Mouse (Mus musculus): ENCODE measurements around the gene Clrn1. TPM values are rescaled to one million over a fixed set of nuclear protein-coding genes. Genes with fewer than 3 reads are reported as not detected.

Gene Clrn1
- polyA plus RNA-seq (2015; fragmentation: Nextera tagmentation; extraction: Ambion mirVana) = 0.15 and 1.3 TPM in 2 replicates

DNA sequence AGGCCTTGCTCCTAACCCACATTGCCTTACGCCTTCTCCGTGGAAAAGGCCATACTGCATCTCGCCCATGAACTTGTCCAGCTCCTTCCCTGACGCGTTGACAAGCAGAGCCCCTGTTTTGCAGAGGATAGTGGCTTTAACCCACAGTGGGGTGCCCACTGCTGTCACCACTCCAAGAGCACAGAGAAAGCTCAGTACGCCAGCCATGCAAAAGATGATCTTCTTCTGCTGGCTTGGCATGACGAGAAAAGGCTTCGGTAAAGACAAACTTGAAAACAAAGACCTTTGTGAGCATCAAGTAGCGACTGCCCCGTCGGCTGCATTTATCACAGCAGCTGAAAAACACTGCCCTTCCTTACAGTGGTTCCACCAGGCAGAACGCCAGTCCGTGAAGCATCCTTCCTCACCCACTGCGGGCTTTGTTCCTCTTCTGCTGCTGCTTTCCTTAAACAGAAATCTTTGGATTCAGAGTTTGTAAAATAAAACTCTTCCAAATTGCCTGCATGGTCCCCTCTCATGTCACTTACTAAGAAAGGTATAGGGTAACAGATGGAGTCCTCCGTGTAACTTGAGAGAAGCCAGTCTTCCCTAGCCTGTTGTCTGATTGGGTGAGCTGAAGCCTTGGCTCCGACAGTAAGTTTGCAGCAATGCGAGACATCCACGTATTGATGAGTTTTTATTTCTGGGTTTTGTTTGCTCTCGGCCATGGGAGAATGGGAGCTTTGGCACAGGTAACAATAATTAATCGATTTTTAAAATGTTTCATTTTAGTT lies at the start of gene Clrn1:
Gene Clrn1 (minus strand): TSS at position 540 of the 773 bp plus-strand sequence.
- no peak for ATAC-seq (replicated peaks; ENCODE audit: insufficient number of reproducible peaks, insufficient read depth, low FRiP score, low read depth)
- no peak within 1 kb of the TSS for H3K4me3 ChIP-seq
- WGBS = 63% methylated on average over 20 of the region's 20 CpGs
- peaks cover 4% of the 10 kb centered on the region; the same call in 1 of the 2 replicates for H3K4me1 ChIP-seq (replicated peaks)
- H3K9me3 ChIP-seq (replicated peaks) = no peaks in the 10 kb centered on the region
- H3K27me3 ChIP-seq = no peaks in the 10 kb centered on the region
- no peak within 1 kb of the TSS for H3K27ac ChIP-seq
- H3K36me3 ChIP-seq = no peaks in the 10 kb centered on the region
- H3K4me2 ChIP-seq = no peak within 1 kb of the TSS
- H3K9ac ChIP-seq = no peak within 1 kb of the TSS

DNA sequence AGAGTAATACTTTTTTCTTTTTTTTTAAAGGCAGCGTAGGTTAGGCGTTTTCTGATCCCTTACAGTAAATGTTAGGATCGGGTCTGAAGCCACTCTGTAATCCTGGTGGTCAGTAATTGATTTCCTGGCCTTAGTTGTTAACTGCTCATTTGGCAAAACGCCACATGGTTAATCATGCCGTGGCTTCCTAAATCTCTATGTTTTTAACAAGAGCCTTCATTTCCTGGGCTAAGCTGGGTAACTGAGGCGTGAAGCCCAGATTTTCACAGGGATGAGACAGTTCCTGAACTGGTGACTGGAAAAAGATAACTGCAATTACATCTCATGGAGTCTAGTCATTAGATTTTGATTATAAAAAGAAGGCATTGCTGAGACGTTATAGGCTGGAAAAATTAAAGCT lies 38.9 kb upstream of the Clrn1 start:
- no peaks in the 10 kb centered on the region for H3K27me3 ChIP-seq
- no peak overlapping the region for H3K4me3 ChIP-seq
- H3K4me1 ChIP-seq (replicated peaks) = no peaks in the 10 kb centered on the region
- no peaks in the 10 kb centered on the region for H3K9me3 ChIP-seq (replicated peaks)
- H3K36me3 ChIP-seq = no peaks in the 10 kb centered on the region
- ATAC-seq (replicated peaks; ENCODE audit: insufficient number of reproducible peaks, insufficient read depth, low FRiP score, low read depth) = no peak
- no peak overlapping the region for H3K4me2 ChIP-seq
- 65% methylated on average over 7 of the region's 7 CpGs for WGBS
- no peak overlapping the region for H3K9ac ChIP-seq
- H3K27ac ChIP-seq = no peak overlapping the region

DNA sequence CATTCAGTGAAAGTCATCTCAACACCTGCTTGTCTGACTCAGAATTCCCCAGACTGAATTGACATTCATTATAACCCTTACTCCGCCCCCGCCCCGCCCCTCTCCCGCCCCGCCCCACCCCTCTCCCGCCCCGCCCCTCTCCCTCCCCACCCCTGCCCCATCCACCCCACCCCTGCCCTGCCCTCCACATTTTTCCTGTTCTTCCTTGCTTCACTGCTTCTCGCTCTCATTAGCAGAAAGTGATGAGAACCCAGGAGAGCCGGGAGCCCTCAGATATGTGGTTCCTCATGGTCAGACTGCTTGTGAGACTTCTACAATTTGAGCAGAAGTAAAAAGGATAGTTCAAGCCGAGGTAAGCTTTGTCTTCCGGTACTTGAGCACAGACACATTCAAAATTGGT lies 38.0 kb upstream of the Clrn1 start:
- H3K4me1 ChIP-seq (replicated peaks) = no peaks in the 10 kb centered on the region
- 61% methylated on average over 9 of the region's 11 CpGs for WGBS
- H3K27ac ChIP-seq = no peak overlapping the region
- H3K9ac ChIP-seq = no peak overlapping the region
- H3K27me3 ChIP-seq = no peaks in the 10 kb centered on the region
- H3K4me2 ChIP-seq = no peak overlapping the region
- no peaks in the 10 kb centered on the region for H3K9me3 ChIP-seq (replicated peaks)
- no peak for ATAC-seq (replicated peaks; ENCODE audit: insufficient number of reproducible peaks, insufficient read depth, low FRiP score, low read depth)
- no peak overlapping the region for H3K4me3 ChIP-seq
- no peaks in the 10 kb centered on the region for H3K36me3 ChIP-seq

GRCm38 (mm10) chr3:58922636-58923035 lies 37.5 kb upstream of the Clrn1 start:
- no peaks in the 10 kb centered on the region for H3K27me3 ChIP-seq
- H3K9ac ChIP-seq = no peak overlapping the region
- no peak overlapping the region for H3K27ac ChIP-seq
- H3K4me2 ChIP-seq = no peak overlapping the region
- no peaks in the 10 kb centered on the region for H3K36me3 ChIP-seq
- no peaks in the 10 kb centered on the region for H3K9me3 ChIP-seq (replicated peaks)
- no peaks in the 10 kb centered on the region for H3K4me1 ChIP-seq (replicated peaks)
- no peak overlapping the region for H3K4me3 ChIP-seq
- no peak for ATAC-seq (replicated peaks; ENCODE audit: insufficient number of reproducible peaks, insufficient read depth, low FRiP score, low read depth)
- WGBS = 81% methylated on average over 7 of the region's 7 CpGs

- no peaks in the 10 kb centered on the region for H3K9me3 ChIP-seq (replicated peaks)
- no peaks in the 10 kb centered on the region for H3K36me3 ChIP-seq
- WGBS = 66% methylated on average over 5 of the region's 5 CpGs
- ATAC-seq (replicated peaks; ENCODE audit: insufficient number of reproducible peaks, insufficient read depth, low FRiP score, low read depth) = no peak
- H3K4me3 ChIP-seq = no peak overlapping the region
- H3K27me3 ChIP-seq = no peaks in the 10 kb centered on the region
- H3K27ac ChIP-seq = no peak overlapping the region
- H3K4me2 ChIP-seq = no peak overlapping the region
- no peaks in the 10 kb centered on the region for H3K4me1 ChIP-seq (replicated peaks)
- H3K9ac ChIP-seq = no peak overlapping the region
Observed at GRCm38 (mm10) chr3:58921316-58921715, 36.2 kb upstream of the Clrn1 start.

GRCm38 (mm10) chr3:58904656-58905055 lies 19.5 kb upstream of the Clrn1 start:
- no peak overlapping the region for H3K4me2 ChIP-seq
- no peaks in the 10 kb centered on the region for H3K4me1 ChIP-seq (replicated peaks)
- no peaks in the 10 kb centered on the region for H3K36me3 ChIP-seq
- H3K9me3 ChIP-seq (replicated peaks) = no peaks in the 10 kb centered on the region
- H3K27me3 ChIP-seq = no peaks in the 10 kb centered on the region
- no peak for ATAC-seq (replicated peaks; ENCODE audit: insufficient number of reproducible peaks, insufficient read depth, low FRiP score, low read depth)
- H3K27ac ChIP-seq = no peak overlapping the region
- H3K4me3 ChIP-seq = no peak overlapping the region
- no peak overlapping the region for H3K9ac ChIP-seq
- 86% methylated on average over 2 of the region's 2 CpGs for WGBS

DNA sequence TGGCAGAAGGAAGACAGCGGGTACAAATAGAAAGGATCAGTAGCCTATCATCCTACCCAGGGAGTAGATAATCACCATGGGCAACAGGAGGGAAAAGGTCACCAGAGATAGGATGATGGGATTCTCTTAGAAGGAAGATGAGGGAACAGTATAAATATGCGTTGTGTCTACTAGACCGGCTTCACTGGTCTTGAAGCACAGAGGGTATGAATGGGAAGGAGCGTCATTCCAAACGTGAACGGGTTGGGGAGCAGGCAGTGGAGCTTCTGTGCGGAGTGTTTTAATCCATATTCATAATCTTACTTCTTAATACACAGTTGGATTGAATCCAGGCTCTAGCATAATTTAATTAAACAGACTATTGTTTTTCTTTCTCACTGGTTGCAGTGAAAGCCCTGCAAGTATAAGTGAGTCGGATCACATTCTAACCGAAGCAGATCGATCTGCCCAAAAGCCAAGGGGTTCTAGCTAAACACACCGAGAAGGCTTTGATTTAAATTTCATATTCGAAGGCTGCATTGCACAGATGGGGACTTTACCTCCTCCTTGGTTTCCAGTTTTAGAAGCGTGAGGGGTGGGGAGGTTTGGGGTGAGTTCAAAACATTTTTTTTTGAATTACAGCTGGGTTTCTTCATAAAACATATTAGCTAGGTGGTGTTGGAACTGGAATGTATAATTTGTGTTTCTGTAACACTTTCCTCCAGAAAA lies 17.1 kb upstream of the Clrn1 start:
- H3K36me3 ChIP-seq = no peaks in the 10 kb centered on the region
- no peak overlapping the region for H3K4me2 ChIP-seq
- WGBS = 77% methylated on average over 13 of the region's 13 CpGs
- no peak overlapping the region for H3K4me3 ChIP-seq
- H3K27ac ChIP-seq = no peak overlapping the region
- no peaks in the 10 kb centered on the region for H3K27me3 ChIP-seq
- no peaks in the 10 kb centered on the region for H3K9me3 ChIP-seq (replicated peaks)
- no peaks in the 10 kb centered on the region for H3K4me1 ChIP-seq (replicated peaks)
- H3K9ac ChIP-seq = no peak overlapping the region
- ATAC-seq (replicated peaks; ENCODE audit: insufficient number of reproducible peaks, insufficient read depth, low FRiP score, low read depth) = no peak

- 88% methylated on average over 5 of the region's 5 CpGs for WGBS
- Histone ChIP-seq H3K27ac (no peak overlapping the region), H3K4me1 (replicated peaks) (no peaks in the 10 kb centered on the region), H3K9ac (no peak overlapping the region), H3K9me3 (replicated peaks) (no peaks in the 10 kb centered on the region), H3K4me3 (no peak overlapping the region), H3K36me3 (no peaks in the 10 kb centered on the region), H3K27me3 (no peaks in the 10 kb centered on the region), H3K4me2 (no peak overlapping the region)
- ATAC-seq (replicated peaks; ENCODE audit: insufficient number of reproducible peaks, insufficient read depth, low FRiP score, low read depth) = no peak
Observed at GRCm38 (mm10) chr3:58895131-58895530, 10.0 kb upstream of the Clrn1 start.

DNA sequence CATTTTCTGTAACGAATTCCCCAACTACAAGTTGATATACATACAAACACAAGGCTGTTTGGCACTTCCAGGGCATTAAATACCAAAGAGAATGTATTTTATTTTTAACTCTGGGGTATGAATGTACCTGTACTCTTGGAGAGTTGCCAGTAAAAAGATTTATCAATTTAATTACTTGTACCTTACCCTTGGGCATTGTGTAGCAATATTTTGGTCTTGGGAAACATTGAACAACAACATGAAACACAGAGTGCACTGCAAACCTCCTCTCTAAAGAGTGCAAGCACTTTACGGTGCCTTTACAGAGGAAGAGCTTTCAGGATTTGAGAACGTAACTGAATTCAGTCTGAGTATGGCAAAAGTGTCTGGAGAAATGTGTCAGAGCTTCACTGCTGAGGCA lies 9.4 kb upstream of the Clrn1 start:
- H3K36me3 ChIP-seq = no peaks in the 10 kb centered on the region
- no peaks in the 10 kb centered on the region for H3K27me3 ChIP-seq
- H3K9ac ChIP-seq = no peak overlapping the region
- ATAC-seq (replicated peaks; ENCODE audit: insufficient number of reproducible peaks, insufficient read depth, low FRiP score, low read depth) = no peak
- H3K27ac ChIP-seq = no peak overlapping the region
- no peaks in the 10 kb centered on the region for H3K4me1 ChIP-seq (replicated peaks)
- H3K9me3 ChIP-seq (replicated peaks) = no peaks in the 10 kb centered on the region
- WGBS = 72% methylated on average over 3 of the region's 3 CpGs
- H3K4me3 ChIP-seq = no peak overlapping the region
- H3K4me2 ChIP-seq = no peak overlapping the region

DNA sequence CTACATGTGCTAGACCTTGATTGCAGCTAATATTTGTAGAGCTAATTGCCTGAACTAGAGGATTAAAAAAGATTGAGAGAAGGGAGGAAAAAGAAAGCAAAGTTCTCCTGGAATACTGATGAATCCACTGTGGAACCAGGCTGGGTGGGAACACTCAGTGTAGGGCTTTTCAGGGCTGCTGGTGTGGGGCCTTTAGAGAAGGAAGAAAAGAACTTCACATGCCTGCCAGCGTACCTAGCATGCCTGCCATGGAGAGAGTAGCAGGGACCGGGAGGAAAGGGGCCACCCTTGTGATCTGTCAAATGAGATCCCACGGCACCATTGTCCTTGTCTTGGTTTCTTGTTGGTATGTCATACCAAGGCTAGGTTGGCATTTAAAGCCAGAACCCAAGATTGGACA lies 4.5 kb upstream of the Clrn1 start:
- H3K36me3 ChIP-seq = no peaks in the 10 kb centered on the region
- no peak overlapping the region for H3K4me2 ChIP-seq
- H3K4me1 ChIP-seq (replicated peaks) = no peaks in the 10 kb centered on the region
- no peaks in the 10 kb centered on the region for H3K27me3 ChIP-seq
- 50% methylated on average over 3 of the region's 3 CpGs for WGBS
- no peak overlapping the region for H3K27ac ChIP-seq
- H3K4me3 ChIP-seq = no peak overlapping the region
- no peak overlapping the region for H3K9ac ChIP-seq
- ATAC-seq (replicated peaks; ENCODE audit: insufficient number of reproducible peaks, insufficient read depth, low FRiP score, low read depth) = no peak
- H3K9me3 ChIP-seq (replicated peaks) = no peaks in the 10 kb centered on the region

DNA sequence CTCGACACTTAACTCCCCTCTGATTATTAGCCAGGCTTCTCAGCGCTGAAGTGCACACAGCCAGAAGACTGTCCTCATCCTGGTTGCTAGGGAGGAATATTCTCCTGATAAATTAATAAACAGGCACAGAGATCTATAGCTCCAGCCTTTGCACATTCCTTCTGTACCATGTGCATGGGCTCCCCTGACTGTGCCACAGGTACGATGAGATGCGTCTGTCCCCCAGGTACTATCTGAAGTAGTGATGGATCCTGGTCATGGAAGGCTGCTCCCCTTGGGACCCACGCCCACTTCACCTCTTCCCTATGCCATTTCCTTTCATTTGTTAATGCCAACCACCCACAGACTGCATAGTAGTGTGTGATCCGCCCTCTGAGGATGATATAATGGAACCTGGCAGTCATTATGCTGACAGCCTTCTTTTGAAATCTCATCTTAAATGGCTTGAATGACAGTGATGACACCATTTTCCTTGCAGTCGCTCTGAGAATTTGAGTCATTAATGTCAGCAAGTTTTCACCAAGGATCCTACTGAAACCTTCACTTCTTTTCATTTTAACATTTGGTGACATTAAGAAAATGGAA lies 3.1 kb upstream of the Clrn1 start:
- Histone ChIP-seq H3K4me3 (no peak overlapping the region), H3K4me2 (no peak overlapping the region), H3K9me3 (replicated peaks) (no peaks in the 10 kb centered on the region), H3K9ac (no peak overlapping the region), H3K27me3 (no peaks in the 10 kb centered on the region), H3K27ac (no peak overlapping the region), H3K4me1 (replicated peaks) (no peaks in the 10 kb centered on the region), H3K36me3 (no peaks in the 10 kb centered on the region)
- ATAC-seq (replicated peaks; ENCODE audit: insufficient number of reproducible peaks, insufficient read depth, low FRiP score, low read depth) = no peak
- WGBS = 79% methylated on average over 7 of the region's 7 CpGs

Data from heart, embryonic 15.5 days (tissue).